Mouse (Mus musculus) liver, embryonic 13.5 days (tissue): ENCODE measurements around the gene Oas1d. TPM values are rescaled to one million over a fixed set of nuclear protein-coding genes. Genes with fewer than 3 reads are reported as not detected.

Experiments used
- polyA plus RNA-seq: library from polyadenylated mRNA; unstranded; fragments of >200 nt; fragmentation: Nextera tagmentation; extraction: Ambion mirVana; gene quantifications from 2 replicates; pipeline ENCODE4 v1.2.1, GENCODE M21; 2015

Gene Oas1d
- polyA plus RNA-seq, 1 experiment from 2014 or later, result not detected

Other genes with a start within 250 kb of the Oas1d start
- 0.21 and 0.53 TPM in 2 replicates for gene Dtx1, start 202.6 kb upstream of the Oas1d start, polyA plus RNA-seq
- gene Oas2, start 164.7 kb upstream of the Oas1d start, polyA plus RNA-seq, result 0.25 and 0.34 TPM in 2 replicates
- 0.12 and 0.17 TPM in 2 replicates for gene Oas3, start 136.9 kb upstream of the Oas1d start, polyA plus RNA-seq
- not detected in 2 replicates for gene Oas1e, start 119.0 kb upstream of the Oas1d start, polyA plus RNA-seq
- gene Oas1c, start 102.0 kb upstream of the Oas1d start, polyA plus RNA-seq, result 0.08 and 0.22 TPM in 2 replicates
- gene Oas1f, start 67.2 kb upstream of the Oas1d start, polyA plus RNA-seq, result not detected in 2 replicates
- not detected in 2 replicates for gene Oas1h, start 53.1 kb upstream of the Oas1d start, polyA plus RNA-seq
- 0.46 TPM in 2 replicates for gene Oas1g, start 26.9 kb upstream of the Oas1d start, polyA plus RNA-seq
- 2.9 and 3.2 TPM in 2 replicates for gene Oas1a, start 7.0 kb upstream of the Oas1d start, polyA plus RNA-seq
- 0.10 TPM in 1 of 2 replicates, not detected in the other for gene Rph3a, start 95.6 kb downstream of the Oas1d start, polyA plus RNA-seq